Mouse (Mus musculus): ENCODE results near the gene Ism2. TPM values are rescaled to one million over a fixed set of nuclear protein-coding genes. Genes with fewer than 3 reads are reported as not detected.

The Ism2 gene
- polyA plus RNA-seq, 1 experiment from 2014 or later = 1.1 TPM

DNA sequence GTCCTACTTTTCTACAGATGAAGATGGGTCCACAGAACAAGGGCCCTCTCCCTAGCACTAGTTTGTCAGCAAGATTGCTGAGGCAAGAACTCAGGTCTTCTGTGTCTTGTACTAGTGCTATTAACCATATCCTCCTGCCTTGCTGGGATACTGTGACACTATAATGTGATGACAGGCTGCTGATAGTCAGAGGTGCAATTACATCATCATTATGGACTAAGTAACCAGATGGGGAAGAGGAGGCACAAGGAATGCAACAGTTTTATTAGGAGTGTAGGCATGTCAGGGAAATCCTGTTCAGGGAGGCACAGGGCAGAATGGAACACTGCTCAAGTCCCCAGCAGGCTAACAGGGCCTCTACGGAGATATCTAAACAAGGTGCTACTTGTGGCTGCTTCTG, 60.9 kb downstream of the Ism2 start, which contains the start of gene Noxred1:
Noxred1 (minus strand) TSS at position 101 of the 400 bp plus-strand sequence.
- peaks cover 12% of the 10 kb centered on the region for H3K36me3 ChIP-seq (ENCODE audit: control insufficient read depth, insufficient read depth, low read length)
- no peaks in the 10 kb centered on the region for H3K9me3 ChIP-seq (ENCODE audit: control insufficient read depth, low read length)
- DNase-seq (ENCODE audit: low spot score) (no peak), ATAC-seq (ENCODE audit: insufficient number of reproducible peaks, low FRiP score, low TSS enrichment, low read depth) (no peak)
- H3K4me2 ChIP-seq (ENCODE audit: low read depth, severe bottlenecking) = no peak within 1 kb of the TSS
- H3K27ac ChIP-seq (replicated peaks; ENCODE audit: low read depth, low read length) = no peak within 1 kb of the TSS
- H3K9ac ChIP-seq (ENCODE audit: low read length) = no peak within 1 kb of the TSS
- H3K4me3 ChIP-seq (ENCODE audit: low read depth, low read length) = no peak within 1 kb of the TSS
- no peaks in the 10 kb centered on the region for H3K27me3 ChIP-seq (ENCODE audit: control insufficient read depth, insufficient read depth, low read length)
- no peaks in the 10 kb centered on the region for H3K4me1 ChIP-seq (ENCODE audit: control insufficient read depth, insufficient read depth, low read length)
- WGBS = 100% methylated on average over 1 of the region's 1 CpGs

DNA sequence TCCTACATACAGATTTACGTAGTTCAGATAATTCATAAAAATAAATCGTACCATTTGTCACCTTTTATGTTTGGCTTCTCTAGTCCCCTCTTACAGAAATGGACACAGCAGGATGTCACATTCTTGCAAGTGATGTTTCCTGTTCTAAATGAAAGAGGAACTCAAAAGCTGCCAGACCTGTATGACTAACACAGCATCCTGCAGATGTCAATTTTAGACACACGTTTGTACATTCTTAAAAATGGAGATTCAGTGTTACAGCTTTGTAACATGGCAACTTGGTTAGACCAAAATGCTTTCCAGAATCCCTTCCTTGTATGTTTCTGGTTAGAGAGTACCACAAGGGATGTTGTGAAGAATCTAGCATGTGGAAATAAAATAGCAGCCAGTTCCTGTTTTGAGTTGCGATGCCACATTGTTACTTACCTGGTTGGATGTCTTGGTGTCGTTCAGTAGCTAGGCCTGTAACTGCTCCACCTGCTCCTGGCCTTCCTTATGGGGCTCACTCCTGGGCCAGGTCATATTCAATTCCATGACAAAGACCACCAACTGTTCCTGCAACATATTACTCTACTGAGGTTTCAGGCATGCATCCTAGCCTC, 62.5 kb downstream of the Ism2 start:
- 92% methylated on average over 5 of the region's 5 CpGs for WGBS
- no peak for ATAC-seq (ENCODE audit: insufficient number of reproducible peaks, low FRiP score, low TSS enrichment, low read depth)
- Histone ChIP-seq H3K27ac (replicated peaks; ENCODE audit: low read depth, low read length) (no peak overlapping the region), H3K4me2 (ENCODE audit: low read depth, severe bottlenecking) (no peak overlapping the region), H3K27me3 (ENCODE audit: control insufficient read depth, insufficient read depth, low read length) (no peaks in the 10 kb centered on the region), H3K4me1 (ENCODE audit: control insufficient read depth, insufficient read depth, low read length) (no peaks in the 10 kb centered on the region), H3K9ac (ENCODE audit: low read length) (no peak overlapping the region), H3K4me3 (ENCODE audit: low read depth, low read length) (no peak overlapping the region), H3K9me3 (ENCODE audit: control insufficient read depth, low read length) (no peaks in the 10 kb centered on the region), H3K36me3 (ENCODE audit: control insufficient read depth, insufficient read depth, low read length) (peaks cover 9% of the 10 kb centered on the region)
- DNase-seq (ENCODE audit: low spot score) = no peak

DNA sequence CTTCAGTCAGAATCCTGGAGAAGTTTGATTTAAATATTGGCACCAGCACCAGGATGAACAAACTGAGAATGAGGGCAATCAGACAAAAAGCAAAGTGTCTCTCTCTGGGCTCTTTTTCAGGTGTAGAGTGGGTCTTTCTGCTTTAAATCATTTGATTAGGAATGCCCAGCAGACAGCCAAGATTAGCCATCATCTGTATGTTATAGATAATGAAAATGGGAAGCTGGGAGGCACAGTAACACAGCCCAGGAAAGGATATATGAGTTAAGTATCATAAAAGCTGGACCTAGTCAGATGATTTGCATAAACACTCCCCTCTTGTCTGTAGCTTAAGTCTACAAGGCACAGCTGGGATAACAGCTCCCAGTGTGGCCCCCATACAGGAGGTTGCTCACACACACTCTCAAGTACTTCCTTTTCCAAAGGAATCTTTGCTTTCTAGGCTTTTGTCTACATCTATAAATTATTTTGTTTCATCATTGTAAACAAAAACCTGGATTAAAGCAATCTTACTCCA, 69.1 kb downstream of the Ism2 start:
- Histone ChIP-seq H3K9ac (ENCODE audit: low read length) (no peak overlapping the region), H3K36me3 (ENCODE audit: control insufficient read depth, insufficient read depth, low read length) (no peaks in the 10 kb centered on the region), H3K27me3 (ENCODE audit: control insufficient read depth, insufficient read depth, low read length) (no peaks in the 10 kb centered on the region), H3K4me3 (ENCODE audit: low read depth, low read length) (no peak overlapping the region), H3K4me2 (ENCODE audit: low read depth, severe bottlenecking) (no peak overlapping the region), H3K9me3 (ENCODE audit: control insufficient read depth, low read length) (no peaks in the 10 kb centered on the region), H3K27ac (replicated peaks; ENCODE audit: low read depth, low read length) (no peak overlapping the region), H3K4me1 (ENCODE audit: control insufficient read depth, insufficient read depth, low read length) (no peaks in the 10 kb centered on the region)
- ATAC-seq (ENCODE audit: insufficient number of reproducible peaks, low FRiP score, low TSS enrichment, low read depth) (no peak), DNase-seq (ENCODE audit: low spot score) (no peak)

DNA sequence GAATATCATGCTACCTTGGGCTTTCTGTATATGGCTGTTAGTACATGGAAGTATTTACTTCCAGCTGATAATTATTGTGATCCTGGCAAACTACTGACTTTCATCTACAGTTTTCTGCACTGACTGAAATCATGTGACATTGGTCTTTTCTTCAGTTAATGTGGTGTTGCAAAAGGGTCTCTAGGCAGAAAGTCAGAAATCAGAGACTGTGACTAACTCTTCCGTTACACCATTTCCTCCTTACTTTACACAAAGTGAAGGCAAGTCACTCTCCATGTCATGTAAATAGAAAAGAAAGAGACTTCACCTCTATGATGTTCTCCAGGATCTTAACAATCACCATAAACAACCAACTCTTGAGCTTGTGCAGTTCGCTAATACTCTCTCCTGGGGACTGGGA, 69.9 kb downstream of the Ism2 start:
- Histone ChIP-seq H3K27me3 (ENCODE audit: control insufficient read depth, insufficient read depth, low read length) (no peaks in the 10 kb centered on the region), H3K27ac (replicated peaks; ENCODE audit: low read depth, low read length) (no peak overlapping the region), H3K4me1 (ENCODE audit: control insufficient read depth, insufficient read depth, low read length) (no peaks in the 10 kb centered on the region), H3K36me3 (ENCODE audit: control insufficient read depth, insufficient read depth, low read length) (no peaks in the 10 kb centered on the region), H3K4me2 (ENCODE audit: low read depth, severe bottlenecking) (no peak overlapping the region), H3K9me3 (ENCODE audit: control insufficient read depth, low read length) (no peaks in the 10 kb centered on the region), H3K4me3 (ENCODE audit: low read depth, low read length) (no peak overlapping the region), H3K9ac (ENCODE audit: low read length) (no peak overlapping the region)
- ATAC-seq (ENCODE audit: insufficient number of reproducible peaks, low FRiP score, low TSS enrichment, low read depth) = no peak
- DNase-seq (ENCODE audit: low spot score) = no peak
- 90% methylated on average over 2 of the region's 2 CpGs for WGBS

Small RNA genes within 50 kb of the gene (microRNA-seq; reads per million reads assigned to microRNA genes)
- gene Gm47293 = not detected

Other genes starting within 250 kb of the Ism2 start
- gene Ngb, start 197.2 kb downstream of the Ism2 start, polyA plus RNA-seq (2014; fragmentation: Nextera tagmentation; extraction: Ambion mirVana) = 0.12 and 0.18 TPM in 2 replicates
- 36.6 and 38.0 TPM in 2 replicates for gene Gstz1, start 152.5 kb downstream of the Ism2 start, polyA plus RNA-seq (2014; fragmentation: Nextera tagmentation; extraction: Ambion mirVana)
- 15.4 and 16.7 TPM in 2 replicates for gene Pomt2, start 151.7 kb downstream of the Ism2 start, polyA plus RNA-seq (2014; fragmentation: Nextera tagmentation; extraction: Ambion mirVana)
- 0.88 and 1.1 TPM in 2 replicates for gene Samd15, start 100.0 kb downstream of the Ism2 start, polyA plus RNA-seq (2014; fragmentation: Nextera tagmentation; extraction: Ambion mirVana)
- gene Tmed8, start 99.3 kb downstream of the Ism2 start, polyA plus RNA-seq (2014; fragmentation: Nextera tagmentation; extraction: Ambion mirVana) = 3.0 and 3.2 TPM in 2 replicates
- gene Noxred1, start 61.0 kb downstream of the Ism2 start, polyA plus RNA-seq (2014; fragmentation: Nextera tagmentation; extraction: Ambion mirVana) = 0.71 and 1.2 TPM in 2 replicates
- gene Vipas39, start 33.4 kb downstream of the Ism2 start, polyA plus RNA-seq (2014; fragmentation: Nextera tagmentation; extraction: Ambion mirVana) = 55.2 and 57.8 TPM in 2 replicates
- gene Ahsa1, start 33.2 kb downstream of the Ism2 start, polyA plus RNA-seq (2014; fragmentation: Nextera tagmentation; extraction: Ambion mirVana) = 266 and 267 TPM in 2 replicates
- 53.9 and 63.4 TPM in 2 replicates for gene Sptlc2, start 88.7 kb upstream of the Ism2 start, polyA plus RNA-seq (2014; fragmentation: Nextera tagmentation; extraction: Ambion mirVana)
- gene Slirp, start 144.2 kb upstream of the Ism2 start, polyA plus RNA-seq (2014; fragmentation: Nextera tagmentation; extraction: Ambion mirVana) = 318 and 345 TPM in 2 replicates
- 64.3 and 70.1 TPM in 2 replicates for gene Alkbh1, start 144.3 kb upstream of the Ism2 start, polyA plus RNA-seq (2014; fragmentation: Nextera tagmentation; extraction: Ambion mirVana)
- 169 and 183 TPM in 2 replicates for gene Snw1, start 172.6 kb upstream of the Ism2 start, polyA plus RNA-seq (2014; fragmentation: Nextera tagmentation; extraction: Ambion mirVana)
- gene Gm5788, start 195.0 kb upstream of the Ism2 start, polyA plus RNA-seq (2014; fragmentation: Nextera tagmentation; extraction: Ambion mirVana) = not detected in 2 replicates
- gene Gm8300, start 214.6 kb upstream of the Ism2 start, polyA plus RNA-seq (2014; fragmentation: Nextera tagmentation; extraction: Ambion mirVana) = not detected in 2 replicates